Mouse (Mus musculus): ENCODE measurements at regions not wholly inside any gene's neighbourhood (a gene's known extent, or its start where the extent isn't known, plus 50 kb on each side); places are given as distances from the start of the nearest gene placed in this dataset.
"Not testable (repeated sequence)": the region's sequence is repeated elsewhere in the genome, so short reads cannot be mapped to it uniquely, and the experiment has no call there.

- intact Hi-C loops (cut with DNase I); H3K27ac ChIP-seq: not testable (repeated sequence)
- DNase-seq (ENCODE audit: extremely low spot score in 1 of 2, low spot score in 2 of 2) = peak; percentile 10 to 25
- peak overlapping the region; percentile 30; the same call in 1 of the 2 replicates for H3K4me3 ChIP-seq
Measured at GRCm38 (mm10) chr5:108903134-108903923, 50.9 kb upstream of the Vmn2r9 start.

All from left cerebral cortex, adult 2 months (tissue).